Mouse (Mus musculus) lung, embryonic 14.5 days (tissue): ENCODE data around the gene Snca. TPM values are rescaled to one million over a fixed set of nuclear protein-coding genes. Genes with fewer than 3 reads are reported as not detected.

Source experiments
- ATAC-seq: fragments of 200-750 bp; cut with Nextera tagmentation; 2 replicates; pipeline ENCODE4 v1.8.0; 2017; ENCODE audit warnings: mild to moderate bottlenecking, moderate TSS enrichment, moderate library complexity; ENCODE audit not compliant: insufficient read depth
- DNase-seq: peaks from one replicate; pipeline ENCODE4 v3.0.0-alpha.2; 2015
- H3K27ac ChIP-seq: fragments of 300-500 bp; sonication (generic); 2 replicates; pipeline ENCODE4 v1.5.1; 2014; ENCODE audit warnings: low read depth, mild to moderate bottlenecking, moderate library complexity
- H3K27me3 ChIP-seq: fragments of 300-500 bp; sonication (generic); 2 replicates; pipeline ENCODE4 v1.6.1; 2014; ENCODE audit warnings: low read length, control low read depth; ENCODE audit not compliant: insufficient read depth
- H3K36me3 ChIP-seq: fragments of 300-500 bp; sonication (generic); 2 replicates; pipeline ENCODE4 v1.6.1; 2014; ENCODE audit warnings: control low read depth; ENCODE audit not compliant: insufficient read depth
- H3K4me1 ChIP-seq: fragments of 300-500 bp; sonication (generic); 2 replicates; pipeline ENCODE4 v1.6.1; 2014; ENCODE audit warnings: antibody characterized with exemption, control low read depth; ENCODE audit not compliant: insufficient read depth
- H3K4me2 ChIP-seq: fragments of 300-500 bp; sonication (generic); 2 replicates; pipeline ENCODE4 v1.6.1; 2014; ENCODE audit warnings: mild to moderate bottlenecking
- H3K4me3 ChIP-seq: fragments of 300-500 bp; sonication (generic); 2 replicates; pipeline ENCODE4 v1.5.1; 2014; ENCODE audit warnings: low read depth, low read length
- H3K9ac ChIP-seq: fragments of 300-500 bp; sonication (generic); 2 replicates; pipeline ENCODE4 v1.6.1; 2014
- H3K9me3 ChIP-seq: fragments of 300-500 bp; sonication (generic); 2 replicates; pipeline ENCODE4 v1.6.1; 2016; ENCODE audit warnings: low read depth, low read length, control low read depth
- CTCF ChIP-seq: IDR thresholded peaks from 2 replicates; pipeline ENCODE4 v1.5.1; 2016; ENCODE audit warnings: antibody characterized with exemption, low read depth
- WGBS: fragments of 180-500 bp; shearing (Covaris S2); extraction: QIAGEN DNeasy Blood & Tissue Kit; methylation state at CpG from one replicate; pipeline ENCODE4 v1.1.7; 2014; 5-methylcytosine and 5-hydroxymethylcytosine counted together
- polyA plus RNA-seq: library from polyadenylated mRNA; unstranded; fragments of >200 nt; fragmentation: Nextera tagmentation; extraction: Ambion mirVana; gene quantifications from 2 replicates; pipeline ENCODE4 v1.2.1, GENCODE M21; 2014

Snca gene
- polyA plus RNA-seq: 23.7 and 24.0 TPM in 2 replicates

DNA sequence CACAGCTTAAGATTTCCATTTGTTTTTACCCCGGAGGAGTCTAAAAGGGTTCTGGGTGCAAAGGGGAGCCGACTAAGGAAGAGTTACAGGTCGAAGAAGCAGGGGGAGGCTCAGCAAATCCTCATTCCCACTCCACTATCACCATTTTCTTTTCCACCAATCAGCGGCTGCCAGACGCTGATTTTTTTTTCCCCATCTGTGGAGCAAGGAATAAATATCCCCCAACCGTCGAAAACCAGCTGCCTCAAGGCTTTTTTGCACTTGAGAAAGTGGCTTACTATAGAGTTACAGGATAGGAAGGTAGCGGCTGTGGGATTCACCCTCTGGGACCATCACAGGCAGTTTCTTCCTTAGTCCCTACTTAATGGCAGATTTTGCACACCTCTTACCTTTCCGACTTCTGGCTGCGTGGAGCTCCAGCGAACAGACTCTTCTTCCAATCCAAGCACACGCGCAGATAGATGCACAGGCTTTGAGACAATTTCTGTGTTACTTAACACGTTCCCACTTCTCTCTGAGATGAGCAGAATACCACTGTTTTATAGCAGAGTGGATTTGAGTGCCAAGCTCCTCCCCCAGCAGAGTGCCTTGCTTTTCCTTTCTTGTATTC is at the start of gene Snca:
Gene Snca (minus strand): TSS at position 574 of the 610 bp plus-strand sequence.
- TF ChIP-seq CTCF: no peak
- Histone ChIP-seq H3K4me3 (peak within 1 kb of the TSS; percentile 36), H3K4me1 (no peaks in the 10 kb centered on the region), H3K9me3 (no peaks in the 10 kb centered on the region), H3K27me3 (0 out of 2 replicates have a peak, but pooled peaks cover 3% of the 10 kb centered on the region), H3K4me2 (peak within 1 kb of the TSS; percentile 91), H3K9ac (peak within 1 kb of the TSS; percentile 44), H3K27ac (no peak within 1 kb of the TSS), H3K36me3 (no peaks in the 10 kb centered on the region)
- ATAC-seq (peak; percentile 26; the same call in 1 of the 2 replicates), DNase-seq (peak; percentile 49)
- WGBS: 2% methylated on average over 14 of the region's 14 CpGs

DNA sequence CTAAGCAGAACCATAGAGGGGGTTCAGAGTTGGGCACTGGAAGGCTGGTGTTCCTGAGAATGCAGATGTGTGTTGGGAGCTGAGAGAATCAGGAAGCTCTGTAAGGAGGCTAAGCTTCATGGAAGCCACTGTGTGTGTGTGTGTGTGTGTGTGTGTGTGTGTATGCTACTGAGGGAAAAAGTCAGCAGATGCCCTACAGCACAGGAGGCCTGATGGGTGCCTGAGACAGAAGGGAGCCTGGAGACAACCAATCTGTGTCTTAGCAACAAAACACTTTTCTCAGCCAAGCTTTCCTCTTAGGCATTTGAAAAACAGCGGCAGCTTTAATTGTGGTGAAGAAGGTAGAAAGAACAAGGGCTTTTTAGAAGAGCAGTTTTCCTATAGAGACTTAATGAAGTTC is 40.5 kb upstream of the Snca start:
- Histone ChIP-seq H3K27ac (no peak overlapping the region), H3K4me3 (no peak overlapping the region), H3K9me3 (no peaks in the 10 kb centered on the region), H3K4me2 (no peak overlapping the region), H3K4me1 (no peaks in the 10 kb centered on the region), H3K27me3 (no peaks in the 10 kb centered on the region), H3K9ac (no peak overlapping the region), H3K36me3 (no peaks in the 10 kb centered on the region)
- 82% methylated on average over 1 of the region's 1 CpGs for WGBS
- DNase-seq: no peak
- no peak for ATAC-seq
- TF ChIP-seq CTCF: no peak

DNA sequence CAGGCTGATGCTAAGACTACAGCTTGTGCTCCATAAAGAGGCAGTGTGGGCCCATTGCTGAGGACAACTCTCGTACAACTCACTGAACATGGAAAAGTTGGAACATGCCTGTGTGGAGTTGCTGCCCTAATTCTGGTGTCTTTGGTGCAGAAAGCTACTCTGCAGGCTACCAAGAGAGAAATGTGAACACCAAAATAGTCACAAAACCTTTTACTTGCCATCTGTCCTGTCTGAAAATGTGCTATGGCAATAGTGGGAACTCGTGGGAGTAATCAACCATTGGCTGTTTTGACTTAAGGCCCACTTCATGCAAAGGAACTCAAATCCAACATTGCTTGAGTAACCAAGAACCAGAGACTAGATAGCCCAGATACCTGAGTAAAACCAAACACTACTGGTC is 26.9 kb upstream of the Snca start:
- Histone ChIP-seq H3K27ac (no peak overlapping the region), H3K4me3 (no peak overlapping the region), H3K9me3 (no peaks in the 10 kb centered on the region), H3K4me1 (no peaks in the 10 kb centered on the region), H3K4me2 (no peak overlapping the region), H3K27me3 (no peaks in the 10 kb centered on the region), H3K36me3 (no peaks in the 10 kb centered on the region), H3K9ac (no peak overlapping the region)
- TF ChIP-seq CTCF: no peak
- ATAC-seq: no peak
- WGBS: 72% methylated on average over 2 of the region's 2 CpGs
- DNase-seq: no peak

DNA sequence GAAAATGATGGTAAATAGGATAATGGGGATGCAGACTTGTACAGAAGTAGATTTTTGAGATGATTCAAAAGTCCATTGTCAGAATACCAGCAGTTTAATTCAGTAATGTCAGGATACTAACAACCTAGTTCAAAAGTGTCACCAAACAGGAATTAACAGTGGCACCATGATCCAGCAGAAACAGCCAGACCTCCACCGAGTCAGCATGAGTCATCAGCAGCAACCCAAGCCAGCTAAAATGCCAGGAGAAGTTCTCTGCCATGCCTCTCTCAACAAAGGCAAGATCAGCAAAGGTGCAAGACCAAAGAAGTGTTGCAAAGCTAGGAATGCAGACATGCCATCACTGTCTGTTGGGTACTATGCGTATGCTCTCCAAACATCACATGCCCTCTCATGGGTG is 22.0 kb upstream of the Snca start:
- no peak overlapping the region for H3K4me3 ChIP-seq
- 89% methylated on average over 2 of the region's 2 CpGs for WGBS
- H3K36me3 ChIP-seq: no peaks in the 10 kb centered on the region
- H3K27me3 ChIP-seq: no peaks in the 10 kb centered on the region
- no peaks in the 10 kb centered on the region for H3K9me3 ChIP-seq
- H3K4me2 ChIP-seq: no peak overlapping the region
- H3K9ac ChIP-seq: no peak overlapping the region
- no peaks in the 10 kb centered on the region for H3K4me1 ChIP-seq
- no peak overlapping the region for H3K27ac ChIP-seq
- DNase-seq (no peak), ATAC-seq (no peak)
- TF ChIP-seq CTCF: no peak

DNA sequence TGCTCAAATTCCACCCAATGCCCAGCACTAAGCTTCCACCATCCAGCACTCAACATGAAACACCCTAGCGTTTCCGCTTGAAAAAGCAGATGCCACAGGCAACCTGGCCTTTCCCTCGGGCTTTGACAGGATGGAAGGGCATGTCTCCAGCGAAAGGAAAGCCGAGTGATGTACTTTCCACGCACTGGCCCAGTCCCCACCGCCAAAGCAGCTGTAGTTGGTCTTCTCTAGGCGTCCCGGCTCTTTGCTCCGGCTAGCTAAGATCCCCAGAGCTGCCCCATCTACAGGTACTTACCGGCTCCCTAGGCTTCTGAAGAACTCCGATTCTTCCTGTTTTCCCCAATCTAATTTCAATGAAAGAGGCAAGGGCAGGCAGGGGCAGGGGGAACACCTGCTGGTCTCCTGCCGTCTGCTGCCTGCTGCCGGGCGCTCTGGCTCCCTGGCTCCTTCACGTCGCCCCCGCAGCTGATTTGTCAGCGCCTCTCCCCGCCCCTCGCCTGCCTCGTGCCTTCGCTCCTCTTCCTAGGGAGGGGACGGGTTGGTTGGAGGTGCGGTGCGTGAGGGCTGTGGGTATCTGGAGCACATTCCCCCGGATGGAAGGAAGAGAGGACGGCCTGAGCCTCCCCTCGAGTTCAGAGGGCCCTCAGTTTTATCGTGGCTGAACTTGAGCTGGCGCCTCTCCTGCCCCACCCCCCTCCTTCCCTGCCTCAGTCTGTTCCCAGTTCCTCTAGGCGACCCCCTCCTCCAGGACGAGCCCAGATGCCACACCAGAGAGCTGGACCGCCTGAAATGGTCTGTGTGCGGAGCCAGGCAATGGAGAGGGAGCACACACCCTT is 1.0 kb downstream of the Snca start:
- Histone ChIP-seq H3K9ac (peak overlapping the region; percentile 44), H3K27ac (no peak overlapping the region), H3K4me1 (no peaks in the 10 kb centered on the region), H3K4me2 (peak overlapping the region; percentile 91), H3K36me3 (no peaks in the 10 kb centered on the region), H3K27me3 (0 out of 2 replicates have a peak, but pooled peaks cover 3% of the 10 kb centered on the region), H3K9me3 (no peaks in the 10 kb centered on the region), H3K4me3 (peak overlapping the region; percentile 36)
- no peak for TF ChIP-seq CTCF
- ATAC-seq (peak; percentile 90), DNase-seq (peak; percentile 53)
- WGBS: 1% methylated on average over 35 of the region's 35 CpGs

DNA sequence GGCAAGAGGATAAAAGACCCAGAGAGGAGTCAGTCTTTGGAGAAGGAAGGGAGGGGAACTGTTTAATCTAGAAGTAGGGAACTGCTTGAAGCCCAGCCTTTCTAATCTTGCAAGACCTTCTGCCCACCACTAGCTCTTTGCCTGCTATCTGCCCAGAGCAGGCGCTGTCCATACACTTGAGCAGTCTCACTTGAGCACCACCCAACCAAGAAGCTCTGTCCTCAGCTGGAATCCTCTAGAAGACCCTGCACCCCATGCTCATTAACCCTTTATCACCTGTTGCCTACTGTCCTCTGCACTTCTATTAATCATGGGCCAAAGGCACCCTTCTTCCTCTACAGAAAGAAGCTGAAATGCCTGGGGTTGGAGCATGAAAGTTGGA is 1.6 kb downstream of the Snca start:
- Histone ChIP-seq H3K27ac (no peak overlapping the region), H3K4me1 (no peaks in the 10 kb centered on the region), H3K36me3 (no peaks in the 10 kb centered on the region), H3K9me3 (no peaks in the 10 kb centered on the region), H3K27me3 (0 out of 2 replicates have a peak, but pooled peaks cover 3% of the 10 kb centered on the region), H3K4me2 (peak overlapping the region; percentile 91), H3K9ac (no peak overlapping the region), H3K4me3 (peak overlapping the region; percentile 36)
- ATAC-seq: peak; percentile 58; the same call in 1 of the 2 replicates
- TF ChIP-seq CTCF: no peak
- DNase-seq: no peak
- 38% methylated on average over 1 of the region's 1 CpGs for WGBS

DNA sequence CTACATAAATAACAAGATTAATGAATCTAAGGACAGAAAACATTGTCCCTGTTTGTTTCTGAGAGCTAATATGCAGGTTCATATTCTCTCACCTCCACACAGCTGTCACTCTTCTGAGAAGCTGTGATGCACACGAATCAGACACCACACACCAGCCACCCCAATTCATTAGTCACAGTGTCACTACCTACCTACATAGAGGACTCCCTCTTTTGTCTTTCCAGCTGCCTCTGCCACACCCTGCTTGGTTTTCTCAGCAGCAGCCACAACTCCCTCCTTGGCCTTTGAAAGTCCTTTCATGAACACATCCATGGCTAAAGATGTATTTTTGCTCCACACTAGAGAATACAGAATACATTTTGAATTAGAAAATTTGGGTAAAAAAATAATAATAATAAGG is 2.4 kb downstream of the Snca start:
- DNase-seq (no peak), ATAC-seq (no peak)
- no peaks in the 10 kb centered on the region for H3K9me3 ChIP-seq
- no peak for TF ChIP-seq CTCF
- 41% methylated on average over 1 of the region's 1 CpGs for WGBS
- peak overlapping the region; percentile 14; the same call in 1 of the 2 replicates for H3K4me3 ChIP-seq
- no peak overlapping the region for H3K27ac ChIP-seq
- H3K27me3 ChIP-seq: 0 out of 2 replicates have a peak, but pooled peaks cover 3% of the 10 kb centered on the region
- no peak overlapping the region for H3K9ac ChIP-seq
- no peaks in the 10 kb centered on the region for H3K4me1 ChIP-seq
- no peak overlapping the region for H3K4me2 ChIP-seq
- no peaks in the 10 kb centered on the region for H3K36me3 ChIP-seq
